Mouse (Mus musculus) neural tube, postnatal 0 days (tissue): ENCODE data around the gene Bex6. TPM values are rescaled to one million over a fixed set of nuclear protein-coding genes. Genes with fewer than 3 reads are reported as not detected.

ENCODE experiments used
- polyA plus RNA-seq: library from polyadenylated mRNA; unstranded; fragments of >200 nt; fragmentation: Nextera tagmentation; extraction: Ambion mirVana; gene quantifications from 2 replicates; pipeline ENCODE4 v1.2.1, GENCODE M21; 2015

Bex6 gene
- not detected in 2 replicates for polyA plus RNA-seq

DNA sequence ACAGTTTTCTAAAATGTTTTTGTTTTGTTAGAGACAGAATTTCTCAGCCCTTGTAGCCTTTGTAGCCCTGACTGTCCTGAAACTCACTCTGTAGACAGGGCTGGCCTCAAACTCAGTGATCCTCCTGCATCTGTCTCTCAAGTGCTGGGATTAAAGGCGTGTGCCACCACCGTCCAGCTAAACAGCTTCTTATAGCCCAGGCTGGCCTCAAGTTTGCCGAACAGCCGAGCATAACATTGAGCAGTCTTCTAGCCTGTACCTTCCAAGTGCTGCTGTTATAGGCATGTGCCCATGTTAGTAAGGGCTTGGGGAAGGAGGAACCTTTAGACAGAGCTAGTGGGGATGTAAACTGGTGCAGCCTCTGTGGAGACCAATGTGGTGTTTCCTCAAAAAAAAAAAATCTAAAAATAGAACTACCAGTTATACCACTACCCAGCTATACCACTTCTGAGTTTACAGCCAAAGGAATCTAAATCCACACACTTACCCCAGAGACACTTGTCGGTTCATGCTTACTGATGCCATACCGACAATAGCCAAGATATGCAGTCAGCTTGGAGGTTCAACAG, at the start of gene Bex6:
Gene Bex6 (plus strand): TSS at position 491 of the 569 bp plus-strand sequence.

DNA sequence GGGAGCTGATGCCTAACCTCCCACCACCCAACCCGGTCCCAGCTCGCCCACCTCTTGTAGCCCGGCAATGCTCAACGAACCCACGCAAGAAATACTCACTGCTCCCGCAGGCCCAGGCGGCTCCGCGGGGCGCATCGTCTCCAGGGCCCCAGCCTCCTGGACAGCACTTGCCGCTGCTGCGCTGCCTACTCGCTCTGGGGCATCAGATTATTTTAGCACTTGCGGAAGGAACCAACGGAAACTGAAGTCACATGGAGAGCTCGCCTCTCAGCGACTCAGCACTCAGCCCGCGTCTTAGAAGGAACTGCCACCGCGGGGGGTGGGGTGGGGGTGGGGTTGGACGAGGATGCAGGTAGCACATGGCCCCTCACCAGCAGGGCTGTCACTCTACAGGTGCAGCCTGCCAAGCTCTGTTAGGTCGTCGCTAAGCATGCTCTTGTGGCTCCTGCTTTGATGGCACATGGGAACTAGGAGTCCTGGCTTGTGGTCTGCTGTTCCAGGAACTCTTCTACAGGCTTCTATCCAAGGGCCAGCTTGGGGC, 14.3 kb upstream of the Bex6 start, which contains the start of gene Nrros:
Gene Nrros (minus strand): TSS at position 314 of the 541 bp plus-strand sequence.

Other genes starting within 250 kb of the Bex6 start
- 6.4 and 7.2 TPM in 2 replicates for gene Pigz, start 246.0 kb upstream of the Bex6 start, polyA plus RNA-seq
- gene 0610012G03Rik, start 231.3 kb upstream of the Bex6 start, polyA plus RNA-seq: 142 and 153 TPM in 2 replicates
- 63.9 and 69.2 TPM in 2 replicates for gene Ncbp2, start 231.3 kb upstream of the Bex6 start, polyA plus RNA-seq
- 10.3 and 10.7 TPM in 2 replicates for gene Senp5, start 176.5 kb upstream of the Bex6 start, polyA plus RNA-seq
- gene Pak2, start 100.5 kb upstream of the Bex6 start, polyA plus RNA-seq: 17.7 and 18.4 TPM in 2 replicates
- gene Pigx, start 80.1 kb upstream of the Bex6 start, polyA plus RNA-seq: 70.9 and 79.9 TPM in 2 replicates
- gene Cep19, start 80.0 kb upstream of the Bex6 start, polyA plus RNA-seq: 50.8 and 54.6 TPM in 2 replicates
- 6.0 and 7.1 TPM in 2 replicates for gene Nrros, start 14.2 kb upstream of the Bex6 start, polyA plus RNA-seq
- gene Fbxo45, start 67.3 kb downstream of the Bex6 start, polyA plus RNA-seq: 17.6 and 18.9 TPM in 2 replicates
- gene Wdr53, start 67.4 kb downstream of the Bex6 start, polyA plus RNA-seq: 16.5 and 16.9 TPM in 2 replicates
- gene Smco1, start 91.6 kb downstream of the Bex6 start, polyA plus RNA-seq: not detected in 2 replicates
- gene Rnf168, start 97.6 kb downstream of the Bex6 start, polyA plus RNA-seq: 28.8 and 30.3 TPM in 2 replicates
- gene Ubxn7, start 152.4 kb downstream of the Bex6 start, polyA plus RNA-seq: 13.5 and 15.4 TPM in 2 replicates
- gene Tm4sf19, start 220.7 kb downstream of the Bex6 start, polyA plus RNA-seq: 0.19 TPM in 1 of 2 replicates, not detected in the other
- 51.3 and 53.2 TPM in 2 replicates for gene Tctex1d2, start 239.9 kb downstream of the Bex6 start, polyA plus RNA-seq